Mouse (Mus musculus) neutrophil, adult 83 days (primary cell): Measurements from ENCODE around the gene Sh3yl1. TPM values are rescaled to one million over a fixed set of nuclear protein-coding genes. Genes with fewer than 3 reads are reported as not detected.

Source experiments
- total RNA-seq, 2 experiments: library from RNA; stranded (reverse); gene quantifications; one replicate each; pipeline ENCODE4 v1.2.4; 2023

Gene Sh3yl1
- total RNA-seq = 1 to 10 TPM; 2.4 to 3.2 TPM

GRCm38 (mm10) chr12:30911261-30912047 is at the start of gene Sh3yl1, which contains the start of gene Acp1:
TSS of gene Sh3yl1 (plus strand) at chr12:30911668.
TSS of gene Acp1 (minus strand) at chr12:30911589.

DNA sequence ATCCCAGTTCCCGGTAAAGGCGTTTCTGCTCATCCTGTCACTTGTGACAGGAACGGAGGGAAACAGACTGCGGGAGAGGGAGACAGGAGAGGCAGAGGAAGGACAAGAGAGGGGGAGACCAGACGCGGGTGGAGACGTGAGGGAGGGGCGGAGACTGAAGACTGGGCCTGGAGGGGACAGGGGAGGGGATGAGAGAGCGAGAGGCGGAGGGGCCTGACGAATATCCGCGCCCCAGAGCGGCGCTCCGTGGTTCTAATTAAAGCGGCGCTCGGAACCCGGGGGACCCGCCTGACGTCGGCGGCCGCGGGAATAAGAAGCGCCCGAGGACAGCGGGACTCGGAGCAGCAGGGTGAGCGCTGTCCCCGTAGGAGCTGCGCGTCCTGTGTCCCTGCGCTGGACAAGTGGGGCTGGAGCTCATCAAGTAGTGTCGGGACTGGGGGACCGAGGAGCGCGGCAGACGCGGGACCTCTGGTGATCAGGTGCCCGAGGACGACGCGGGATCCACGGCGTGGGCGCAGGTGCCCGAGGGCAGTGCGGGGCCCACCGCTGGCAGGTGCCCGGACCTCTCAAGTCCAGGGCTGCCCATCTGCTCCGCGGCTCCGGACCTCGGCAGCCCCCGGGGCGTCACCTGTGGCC is 27.4 kb upstream of the Sh3yl1 start, which contains the start of gene Alkal2:
Alkal2 (plus strand) TSS at position 337 of the 636 bp plus-strand sequence.

Other genes starting within 250 kb of the Sh3yl1 start
- gene Alkal2, start 27.3 kb upstream of the Sh3yl1 start, total RNA-seq = not detected
- gene Acp1, start 79 bp upstream of the Sh3yl1 start, total RNA-seq = 10 to 100 TPM; 21.9 to 30.5 TPM
- under 1 TPM in 1 of 2 experiments, not detected in 1; 0.18 TPM for gene Fam110c, start 162.2 kb downstream of the Sh3yl1 start, total RNA-seq